Mouse (Mus musculus) mesoderm, embryonic 11.5 days (tissue): ENCODE results near the gene Mslnl.

Experiments used
- DNase-seq: peaks from one replicate; pipeline ENCODE4 v3.0.0-alpha.2; 2012; ENCODE audit warnings: low read depth, low spot score

The Mslnl gene

GRCm38 (mm10) chr17:25743831-25744230 is 8.0 kb downstream of the Mslnl start:
- DNase-seq, result no peak

- no peak for DNase-seq
Observed at GRCm38 (mm10) chr17:25744311-25744710, 8.5 kb downstream of the Mslnl start.

DNA sequence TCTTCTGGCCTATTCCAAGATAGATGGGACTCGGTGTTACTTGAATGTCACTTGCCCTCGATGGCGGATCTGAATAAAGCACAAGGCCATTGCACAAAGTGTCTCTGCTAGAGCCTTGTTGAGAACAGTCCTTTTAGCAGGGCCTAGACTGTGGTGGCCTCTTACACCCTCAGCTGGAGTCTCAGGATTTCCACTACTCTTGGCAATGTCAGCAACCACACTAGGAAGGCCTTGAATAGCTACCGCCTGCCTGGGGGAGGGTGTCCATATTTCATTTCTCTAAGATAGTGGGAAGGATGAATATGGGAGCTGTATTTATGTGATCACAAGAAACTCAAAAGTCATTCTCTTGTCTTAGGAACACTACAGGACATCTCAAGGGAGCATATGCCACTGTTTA is 12.4 kb downstream of the Mslnl start:
- DNase-seq, result no peak

DNA sequence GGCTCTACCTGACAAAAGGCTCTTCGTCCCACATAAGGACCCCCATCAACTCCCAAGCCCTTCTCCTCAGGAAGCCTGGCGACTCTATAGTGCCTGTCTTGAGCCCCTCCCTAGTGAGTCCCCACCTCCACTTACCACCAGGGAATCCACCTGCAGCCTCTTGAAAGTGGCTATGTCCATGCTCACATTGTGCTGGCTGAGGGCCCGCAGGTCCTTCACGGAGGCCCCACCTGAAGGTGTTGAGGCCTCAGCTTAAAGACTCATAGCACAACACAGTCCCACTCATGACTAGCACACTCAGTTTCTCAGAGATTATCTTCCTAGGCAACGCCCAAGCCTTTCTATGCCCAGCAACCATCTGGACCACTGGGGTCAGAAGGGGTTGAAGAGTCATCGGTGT is 13.5 kb downstream of the Mslnl start:
- DNase-seq, result no peak

GRCm38 (mm10) chr17:25751446-25751845 is 15.6 kb downstream of the Mslnl start:
- no peak for DNase-seq

GRCm38 (mm10) chr17:25754241-25754640 is 18.4 kb downstream of the Mslnl start, which contains the start of gene Msln:
Gene Msln, minus strand, starts transcription at chr17:25754378.
- no peak for DNase-seq

DNA sequence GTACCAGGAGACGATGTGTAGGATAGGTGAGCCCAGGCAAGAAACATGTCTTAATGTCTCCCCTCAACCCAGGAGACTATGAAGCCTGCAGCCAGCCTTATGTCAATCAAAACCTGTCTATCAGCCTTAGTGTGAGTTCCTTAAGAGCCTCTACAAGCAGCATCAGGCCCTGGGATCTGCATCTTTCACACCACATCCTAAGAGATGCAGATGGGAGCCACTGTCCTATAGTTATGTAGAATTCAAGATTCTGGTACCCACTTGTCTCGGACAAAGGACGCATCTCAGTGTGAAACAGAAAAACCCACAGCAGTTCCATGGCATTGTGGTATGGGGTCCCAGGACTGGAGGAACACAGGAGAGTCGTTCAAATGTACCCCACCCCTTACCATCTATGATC is 19.2 kb downstream of the Mslnl start:
- no peak for DNase-seq

DNA sequence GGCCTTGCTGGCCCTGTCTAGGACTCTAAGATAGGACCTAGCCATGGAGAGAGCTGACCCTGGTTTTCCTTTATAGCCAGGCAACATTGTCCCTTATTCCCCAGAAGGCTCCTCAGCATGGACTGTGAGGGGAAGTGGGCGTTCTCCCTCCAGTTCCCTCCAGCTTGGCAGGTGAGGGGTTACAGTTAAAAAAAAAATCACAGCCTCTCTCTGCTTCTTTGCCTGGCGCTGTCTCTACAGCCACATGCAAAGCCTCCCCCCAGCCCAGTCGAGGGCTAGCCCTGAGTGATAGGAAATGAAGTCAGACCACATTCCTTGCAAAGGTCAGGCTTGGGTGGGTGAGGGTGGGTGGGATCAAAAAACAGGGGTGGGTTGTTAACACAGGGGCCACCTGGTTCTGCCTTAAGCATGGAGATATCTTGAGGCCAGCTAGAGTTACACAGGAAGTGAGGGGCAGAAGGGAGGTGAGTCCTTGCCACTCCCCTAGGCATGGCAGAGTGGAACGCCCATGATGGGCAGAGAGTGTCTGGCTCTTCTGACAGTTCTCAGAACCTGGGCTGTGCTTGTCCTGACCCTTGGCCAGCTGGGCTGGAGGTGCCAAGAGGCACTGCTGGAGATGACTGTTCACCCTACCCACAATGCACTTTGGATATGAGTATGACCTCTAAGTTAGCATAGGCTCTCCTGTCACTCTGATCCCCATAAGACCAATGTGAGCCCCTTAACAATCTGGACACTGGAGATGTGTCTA is 20.0 kb downstream of the Mslnl start:
- peak; percentile 22 for DNase-seq

DNA sequence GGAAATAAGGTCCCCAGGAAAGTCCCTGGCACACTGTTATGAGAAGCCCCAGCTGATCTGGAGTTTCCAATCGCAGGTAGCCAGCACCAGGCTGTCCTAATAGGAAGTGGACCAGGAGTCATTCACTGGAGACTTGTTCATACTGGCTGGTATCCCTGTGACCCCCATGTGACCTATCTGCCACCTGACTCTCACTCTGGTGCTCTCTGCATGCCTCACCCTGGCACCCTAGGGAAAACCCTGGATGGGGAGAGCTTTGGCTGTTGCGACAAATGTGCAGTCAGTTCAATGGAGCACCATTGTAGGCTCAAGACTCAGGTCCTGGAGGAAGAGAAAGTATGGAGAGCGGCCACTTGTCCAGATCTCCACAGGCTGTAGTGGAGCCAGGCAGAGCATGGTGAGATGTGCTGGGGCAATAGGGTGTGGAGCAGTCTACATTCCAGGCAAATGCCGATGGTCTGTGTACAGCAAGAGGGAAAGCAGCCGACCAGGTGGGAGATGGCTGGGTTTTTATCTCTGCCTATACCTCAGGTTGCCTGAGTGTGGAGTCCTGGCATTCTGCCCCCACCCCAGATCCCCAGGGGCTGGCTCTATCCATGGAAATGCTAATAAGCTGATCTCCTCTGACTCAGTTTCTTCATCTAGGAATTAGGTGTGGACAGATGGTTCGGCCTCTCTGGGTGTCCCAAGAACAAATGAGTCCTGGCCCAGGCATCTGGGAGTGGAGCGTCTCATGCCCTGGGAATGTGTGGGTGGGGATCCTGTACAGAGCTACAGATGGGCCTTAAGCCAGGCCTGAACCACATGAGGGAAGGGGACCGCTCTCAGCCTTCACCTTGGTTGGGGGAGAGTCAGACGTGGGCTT is 20.8 kb downstream of the Mslnl start:
- no peak for DNase-seq

GRCm38 (mm10) chr17:25757691-25758090 is 21.8 kb downstream of the Mslnl start:
- DNase-seq, result no peak

GRCm38 (mm10) chr17:25760148-25760547 is 24.3 kb downstream of the Mslnl start:
- DNase-seq, result no peak

DNA sequence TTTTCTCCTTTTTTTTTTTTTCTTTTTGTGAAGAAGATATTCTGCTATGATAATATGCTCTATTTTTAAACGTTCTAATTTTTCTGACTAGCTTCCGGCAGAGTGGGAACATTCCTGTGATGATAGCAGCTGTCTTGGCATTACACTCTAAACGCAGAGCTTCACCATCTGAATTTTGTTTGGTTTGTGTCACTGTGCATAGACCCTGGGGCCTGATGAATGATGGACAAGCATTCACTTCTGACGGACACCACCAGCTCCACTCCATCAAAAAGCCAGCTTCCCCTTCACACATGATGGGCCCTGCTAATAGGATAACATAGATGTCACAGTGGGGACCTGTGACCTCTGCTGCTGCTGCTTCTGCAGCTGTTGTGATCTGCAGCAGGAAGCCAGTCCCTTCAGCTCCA is 25.7 kb downstream of the Mslnl start:
- DNase-seq, result no peak

GRCm38 (mm10) chr17:25762591-25762990 is 26.7 kb downstream of the Mslnl start:
- no peak for DNase-seq

GRCm38 (mm10) chr17:25765886-25766285 is 30.0 kb downstream of the Mslnl start:
- DNase-seq, result peak; percentile 52

DNA sequence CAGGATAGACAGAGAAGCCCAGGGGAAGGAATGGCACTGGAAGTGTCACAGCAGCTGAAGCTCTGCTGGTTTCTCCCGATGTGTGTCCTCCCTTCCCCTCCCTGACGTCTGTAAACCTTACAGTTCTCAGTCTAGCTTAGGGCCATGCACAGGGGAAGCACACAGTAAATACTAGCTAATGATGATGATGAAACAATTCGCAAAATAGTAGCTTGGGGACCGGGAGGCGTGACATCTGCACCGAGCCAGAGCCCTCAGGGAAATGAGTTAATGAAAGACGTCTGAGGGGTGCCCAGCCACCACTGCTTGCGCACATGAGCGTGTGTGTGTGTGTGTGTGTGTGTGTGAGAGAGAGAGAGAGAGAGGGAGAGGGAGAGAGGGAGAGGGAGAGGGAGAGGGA is 33.5 kb downstream of the Mslnl start:
- no peak for DNase-seq

GRCm38 (mm10) chr17:25773549-25774120 is 37.8 kb downstream of the Mslnl start, which contains the start of gene Narfl:
Gene Narfl, plus strand, starts transcription at chr17:25773776.
- DNase-seq, result peak; percentile 98

GRCm38 (mm10) chr17:25775318-25776062 is 39.6 kb downstream of the Mslnl start:
- no peak for DNase-seq

DNA sequence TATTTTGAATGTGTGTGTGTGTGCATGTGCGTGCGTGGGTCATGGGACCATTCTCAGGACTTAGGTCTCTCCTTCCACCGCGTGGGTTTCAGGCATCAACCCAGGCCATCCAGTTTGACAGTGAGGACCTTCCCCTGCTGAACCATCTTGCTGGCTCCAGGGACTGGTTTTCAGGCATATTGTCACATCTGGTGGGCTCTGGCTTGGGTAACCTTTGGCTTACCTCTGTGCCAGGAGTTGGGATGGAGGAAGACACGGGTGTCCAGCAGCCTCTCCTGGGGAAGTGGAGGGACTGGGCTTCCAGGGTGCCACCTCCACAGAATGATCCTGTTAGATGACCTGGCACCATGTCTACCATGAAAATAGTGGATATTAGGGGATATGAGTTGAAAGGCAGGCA is 42.1 kb downstream of the Mslnl start:
- no peak for DNase-seq

DNA sequence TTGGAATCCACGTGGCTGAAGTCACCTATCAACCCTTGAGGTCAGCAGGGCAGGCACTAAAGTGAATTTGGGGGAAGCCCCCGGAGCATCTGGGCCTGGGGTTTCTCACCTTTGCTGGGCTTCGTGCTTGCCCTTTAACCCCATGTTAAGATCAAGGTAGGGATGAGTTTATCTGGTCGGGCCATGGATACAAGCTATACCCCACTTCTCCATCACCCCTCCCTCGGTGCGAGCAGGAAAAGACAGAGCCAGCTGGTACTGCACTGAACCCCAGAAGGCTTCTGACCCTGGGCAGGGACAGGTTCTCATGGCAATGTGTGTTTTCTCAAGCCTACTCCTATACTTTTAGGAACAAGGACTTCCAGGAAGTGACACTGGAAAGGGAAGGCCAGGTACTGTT is 45.5 kb downstream of the Mslnl start:
- DNase-seq, result no peak

DNA sequence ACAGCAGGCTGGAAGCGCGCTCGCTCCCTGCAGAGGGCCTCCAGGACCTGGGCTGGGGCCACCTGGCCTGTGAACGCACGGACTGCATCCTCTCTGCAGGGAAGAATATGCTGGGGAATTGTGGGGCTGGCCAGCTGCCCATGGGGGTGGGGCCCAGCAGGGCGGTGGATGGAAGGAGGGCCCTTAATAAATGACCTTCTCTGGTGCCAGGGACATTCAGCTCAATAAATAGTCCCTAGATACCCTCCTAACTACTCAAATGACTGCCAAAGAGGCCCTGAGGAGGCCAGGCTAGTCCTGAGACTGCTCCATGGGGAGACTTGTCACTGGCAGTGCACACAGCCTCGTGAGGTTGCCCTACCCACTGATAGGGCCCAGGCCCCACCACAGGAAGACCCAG is 47.2 kb downstream of the Mslnl start:
- no peak for DNase-seq

- no peak for DNase-seq
Observed at GRCm38 (mm10) chr17:25783861-25784574, 48.2 kb downstream of the Mslnl start.
